Mouse (Mus musculus) left cerebral cortex, adult 9 months (tissue): ENCODE measurements around the gene Hps3.
A peak's percentile ranks its signal among the peaks of the same experiment; 100 is the strongest.
"Not testable (repeated sequence)": the region's sequence is repeated elsewhere in the genome, so short reads cannot be mapped to it uniquely, and the experiment has no call there.

Source experiments
- DNase-seq, 2 experiments: peaks; one replicate each; pipeline ENCODE4 v3.0.0; 2022; ENCODE audit warnings: low spot score in 2 of 2

The Hps3 gene

DNA sequence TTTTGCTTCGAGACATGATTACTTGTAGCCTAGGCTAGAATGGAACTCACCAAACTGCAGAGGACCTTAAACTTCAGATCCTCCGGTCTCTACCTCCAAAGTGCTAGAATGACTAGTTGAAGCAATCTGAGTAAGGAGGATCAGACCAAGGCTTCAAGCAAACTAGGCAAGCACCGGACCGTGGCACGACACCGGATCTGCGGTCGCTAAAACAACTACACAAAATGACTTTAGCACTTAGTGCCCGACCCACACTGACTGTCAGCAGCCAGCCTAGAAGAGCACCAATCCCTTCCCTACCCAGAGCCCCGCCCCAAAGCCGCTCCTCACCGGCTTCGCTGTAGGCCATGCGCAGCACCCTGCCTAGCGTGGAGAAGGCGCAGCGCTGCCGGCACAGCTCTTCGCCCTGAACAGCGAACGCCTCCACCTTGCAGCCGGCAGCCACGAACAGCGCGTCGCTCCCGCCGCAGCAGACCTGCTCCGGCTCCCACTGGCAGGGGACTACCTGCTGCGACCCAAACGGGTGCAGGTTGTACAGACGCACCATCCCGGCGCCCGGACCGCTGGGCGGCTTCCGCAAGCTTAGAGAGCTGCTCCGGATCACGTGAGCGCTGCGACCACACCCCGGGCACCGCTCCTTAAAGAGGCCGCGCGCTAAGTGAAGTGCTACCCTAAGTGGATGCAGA, at the start of gene Hps3:
Gene Hps3, minus strand, starts transcription at position 597 of the 686 bp plus-strand sequence.
- DNase-seq: peak; percentile 64 to 88

DNA sequence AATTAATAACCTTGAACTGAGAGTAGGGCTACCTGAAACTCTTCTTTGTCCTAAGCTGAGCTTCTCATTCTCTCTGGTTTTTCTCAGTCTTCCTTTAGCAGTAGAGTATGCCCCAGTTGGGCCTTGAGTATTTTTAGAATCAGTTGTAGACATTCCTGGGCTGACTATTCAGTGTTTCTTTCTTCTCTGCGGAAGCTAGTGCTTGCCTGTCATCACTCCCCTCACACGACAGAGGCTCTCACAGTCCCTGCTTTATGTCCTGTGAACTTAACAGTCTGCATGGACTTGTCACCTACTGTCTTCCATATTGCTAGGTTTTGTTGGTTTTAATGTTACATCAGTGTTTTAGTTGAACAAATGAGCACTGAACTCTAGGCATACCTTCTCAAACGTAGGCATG, 47.0 kb upstream of the Hps3 start:
- DNase-seq: no peak

- DNase-seq: no peak
Measured at GRCm38 (mm10) chr3:20076145-20077053, 41.3 kb upstream of the Hps3 start.

- no peak for DNase-seq
Measured at GRCm38 (mm10) chr3:20058197-20058541, 23.1 kb upstream of the Hps3 start.

GRCm38 (mm10) chr3:20057306-20058196, 22.4 kb upstream of the Hps3 start, which contains the start of gene Hltf:
TSS of gene Hltf (plus strand) at chr3:20057811.
- DNase-seq: peak; percentile 87 to 98

DNA sequence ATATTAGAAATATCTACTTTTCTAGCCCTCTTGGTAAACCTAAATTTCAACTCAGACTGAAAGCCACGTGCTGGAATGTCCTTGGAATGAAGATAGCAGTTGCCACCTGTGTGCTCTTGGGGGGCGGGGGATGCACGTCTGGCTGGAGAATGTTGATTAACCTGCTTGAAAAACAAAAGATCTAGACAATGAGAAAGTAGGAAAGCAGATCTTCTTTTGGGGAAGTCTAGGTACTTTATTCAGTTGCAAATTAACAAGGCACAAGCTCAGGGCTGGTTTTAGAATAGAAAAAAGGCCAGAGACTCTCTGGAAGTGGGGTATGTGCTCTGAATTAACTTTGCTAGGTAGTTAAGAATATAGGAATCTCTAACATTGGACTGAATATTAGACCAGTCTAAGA, 9.6 kb upstream of the Hps3 start:
- not testable (repeated sequence) for DNase-seq

- not testable (repeated sequence) for DNase-seq
Measured at GRCm38 (mm10) chr3:20041461-20041860, 6.3 kb upstream of the Hps3 start.

- no peak for DNase-seq
Measured at GRCm38 (mm10) chr3:20036069-20036468, 954 bp upstream of the Hps3 start.

DNA sequence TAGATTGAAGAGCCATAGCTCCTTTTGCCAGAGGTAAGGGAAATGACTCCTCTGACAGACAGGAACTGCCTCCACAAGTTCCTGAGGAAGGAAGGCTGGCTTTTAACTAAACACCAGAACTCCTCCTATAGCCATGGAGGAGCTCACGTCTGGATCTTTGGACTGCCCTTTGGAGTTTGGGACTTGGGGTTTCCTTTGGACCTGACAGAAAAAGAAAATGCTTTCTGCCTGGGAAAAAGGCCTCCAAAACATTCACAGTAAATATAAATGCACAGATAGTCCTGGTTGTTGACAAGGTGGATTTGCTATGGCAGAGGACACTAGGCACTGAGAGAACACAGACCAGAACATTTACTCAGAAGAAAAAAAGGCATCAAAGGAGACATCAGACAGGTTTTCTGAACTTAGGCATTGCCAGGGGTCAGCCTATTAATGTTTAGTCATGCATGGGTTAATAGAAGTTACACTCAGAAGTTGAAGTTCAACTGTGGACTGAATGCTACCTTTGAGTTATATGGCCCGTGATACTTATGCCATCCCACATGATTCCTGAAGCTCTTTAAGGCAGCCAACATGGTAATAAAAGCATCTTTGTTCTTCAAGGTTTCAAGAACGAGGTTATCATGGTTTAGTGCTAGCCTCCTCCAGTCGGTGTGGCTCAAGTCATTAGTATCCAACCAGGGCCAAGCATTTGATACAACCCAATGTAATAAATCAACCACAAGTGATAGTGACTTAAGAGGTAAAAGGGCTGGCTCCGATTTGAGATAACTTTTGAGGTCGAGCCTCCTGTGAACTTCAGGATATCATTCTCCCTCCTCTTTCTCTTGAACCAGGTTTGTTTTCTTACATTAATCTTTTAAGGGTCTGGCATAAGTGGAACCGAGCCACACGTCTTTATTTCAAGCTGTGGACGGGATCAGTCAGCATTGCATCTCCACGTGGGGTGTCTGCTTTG, 1.1 kb downstream of the Hps3 start:
- DNase-seq: no peak

DNA sequence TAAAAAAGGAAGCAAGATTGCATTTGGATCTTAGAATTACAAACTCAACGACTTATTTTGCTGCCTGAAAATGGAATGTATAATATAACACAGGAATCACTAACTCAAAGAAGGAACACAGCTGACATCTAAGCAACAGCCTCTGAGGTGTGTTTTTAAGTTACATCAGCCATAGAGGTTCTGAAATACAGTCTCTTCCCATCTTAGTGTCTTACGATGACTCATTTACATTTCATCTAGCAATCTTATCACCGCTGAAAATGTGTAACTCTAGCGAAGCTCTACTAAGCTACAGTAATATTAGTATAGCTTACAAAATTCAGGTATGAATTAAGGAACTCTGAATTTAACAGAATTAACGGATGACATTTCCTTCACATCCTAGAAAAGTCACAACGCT, 4.3 kb downstream of the Hps3 start:
- DNase-seq: no peak

GRCm38 (mm10) chr3:20028640-20029039, 6.5 kb downstream of the Hps3 start:
- no peak for DNase-seq

DNA sequence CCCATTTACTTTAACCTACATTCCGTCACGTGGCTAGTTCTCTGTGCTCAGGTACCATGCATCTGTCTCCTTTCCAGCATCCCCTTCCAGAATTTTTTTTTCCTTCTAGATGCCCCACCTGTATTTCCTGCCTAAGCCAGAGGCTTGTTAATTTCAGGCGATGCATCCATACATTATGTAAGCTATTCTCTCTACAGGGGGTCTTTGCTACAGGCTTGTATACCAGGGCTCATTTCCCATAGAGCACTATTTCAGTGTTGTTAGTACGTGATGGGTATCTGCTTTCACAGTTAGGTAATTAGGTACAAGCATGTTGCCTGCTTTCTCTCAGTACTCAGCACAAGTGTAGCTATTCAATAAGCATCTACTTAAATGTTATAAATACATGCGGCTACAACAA, 7.3 kb downstream of the Hps3 start:
- DNase-seq: no peak

- no peak for DNase-seq
Measured at GRCm38 (mm10) chr3:20026996-20027689, 8.0 kb downstream of the Hps3 start.

GRCm38 (mm10) chr3:20026481-20026880, 8.6 kb downstream of the Hps3 start:
- DNase-seq: no peak

- DNase-seq: no peak
Measured at GRCm38 (mm10) chr3:20023832-20024231, 11.3 kb downstream of the Hps3 start.

DNA sequence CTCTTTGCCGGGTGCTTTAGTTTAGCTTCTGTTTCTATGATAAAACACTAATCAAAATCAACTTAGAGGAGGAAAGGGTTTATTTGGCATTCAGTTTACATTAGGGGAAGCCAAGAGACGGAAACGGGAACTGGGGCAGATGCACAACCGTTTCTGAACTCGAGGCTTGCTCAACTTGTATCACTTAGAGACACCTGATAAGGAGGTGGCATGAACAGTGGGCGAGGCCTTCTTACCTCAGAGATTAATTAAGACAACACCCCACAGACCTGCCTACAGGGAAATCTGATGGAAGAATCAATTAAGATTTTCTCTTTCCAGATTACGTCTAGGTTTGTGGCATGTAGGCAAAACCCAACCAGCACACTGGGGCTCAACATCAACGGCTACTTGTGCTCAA, 17.0 kb downstream of the Hps3 start:
- no peak for DNase-seq

- no peak for DNase-seq
Measured at GRCm38 (mm10) chr3:20014454-20014853, 20.7 kb downstream of the Hps3 start.

- not testable (repeated sequence) for DNase-seq
Measured at GRCm38 (mm10) chr3:20010905-20011304, 24.2 kb downstream of the Hps3 start.

DNA sequence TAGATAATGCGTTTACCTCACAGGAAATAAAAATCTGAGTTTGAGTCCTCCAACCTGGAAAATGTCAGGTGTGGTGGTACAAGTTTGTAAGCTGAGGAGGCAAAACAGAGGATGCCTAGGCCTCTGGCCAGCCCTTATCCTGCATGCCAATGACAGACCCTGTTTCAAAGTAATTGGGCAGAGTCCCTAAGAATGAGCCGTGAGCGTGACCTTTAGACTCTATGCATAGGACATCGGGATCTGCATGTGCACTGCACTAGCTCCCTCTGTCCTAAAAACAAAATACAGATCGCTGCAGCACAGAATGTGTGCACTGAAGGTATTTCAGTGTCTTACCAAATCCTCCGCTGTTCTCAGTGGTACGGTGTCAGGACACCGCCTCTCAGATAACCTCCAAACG, 24.7 kb downstream of the Hps3 start:
- no peak for DNase-seq

DNA sequence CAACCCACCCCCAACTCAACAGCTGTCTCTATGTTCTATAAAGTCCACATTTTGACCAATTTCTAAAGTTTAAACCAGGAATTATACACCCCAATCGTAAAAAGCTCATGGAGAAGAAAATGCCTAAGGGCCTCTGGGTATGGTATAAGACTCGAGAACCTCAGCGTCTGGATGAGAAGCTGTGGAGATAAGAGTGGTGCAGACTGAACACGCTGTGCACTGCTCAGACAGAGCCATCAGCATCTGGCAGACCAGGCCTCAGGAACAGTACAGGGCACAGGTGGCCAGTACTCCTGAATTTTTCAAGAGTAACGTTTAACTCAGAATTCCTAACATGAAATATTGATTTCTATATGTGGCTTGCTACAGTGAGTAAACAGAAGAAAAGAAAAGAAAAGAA, 27.4 kb downstream of the Hps3 start:
- DNase-seq: no peak
